Mouse (Mus musculus) v-Abl transformed pro-B cells (cell line): ENCODE data around the gene Jph2.

Experiments
- in situ Hi-C, 2 experiments: fragments of 400-800 bp; cut with MboI; formaldehyde crosslinking; loops; one replicate each; pipeline ENCODE4 v1.15.1; 2025; ENCODE audit not compliant: unreplicated experiment in 2 of 2

Gene Jph2

GRCm38 (mm10) chr2:163330742-163331141 is 67.1 kb downstream of the Jph2 start:
- in situ Hi-C loops = loop anchor here (5.0 to 10.0 kb wide), 5 partner anchors 118 to 408 kb away; no protein-coding TSS in a partner anchor

GRCm38 (mm10) chr2:163323163-163323562 is 74.6 kb downstream of the Jph2 start:
- in situ Hi-C loops = no loop called here

GRCm38 (mm10) chr2:163318777-163319176 is 79.0 kb downstream of the Jph2 start:
- in situ Hi-C loops = no loop called here

GRCm38 (mm10) chr2:163317281-163317680 is 80.5 kb downstream of the Jph2 start:
- in situ Hi-C loops = no loop called here

GRCm38 (mm10) chr2:163310163-163310688 is 87.6 kb downstream of the Jph2 start:
- in situ Hi-C loops = no loop called here

GRCm38 (mm10) chr2:163309376-163309775 is 88.4 kb downstream of the Jph2 start:
- in situ Hi-C loops = no loop called here

- in situ Hi-C loops = no loop called here
These were observed 94.8 kb downstream of the Jph2 start for GRCm38 (mm10) chr2:163303037-163303436.

GRCm38 (mm10) chr2:163301641-163302040 is 96.2 kb downstream of the Jph2 start:
- in situ Hi-C loops = no loop called here

- in situ Hi-C loops = no loop called here
These were observed 97.4 kb downstream of the Jph2 start for GRCm38 (mm10) chr2:163300069-163301060.

- in situ Hi-C loops = no loop called here
These were observed 100.7 kb downstream of the Jph2 start for GRCm38 (mm10) chr2:163296999-163297630.

GRCm38 (mm10) chr2:163288881-163289379 is 108.9 kb downstream of the Jph2 start:
- in situ Hi-C loops = no loop called here
